Mouse (Mus musculus): ENCODE measurements around the gene Rad9a.

GRCm38 (mm10) chr19:4191528-4192250 is 9.8 kb downstream of the Rad9a start, which contains the start of gene Ppp1ca:
- TF ChIP-seq CTCF (IDR thresholded peaks at IDR 0.05; ENCODE audit: low read depth): peak; percentile 90
- no peak; the same call in 1 of the 2 replicates for TF ChIP-seq EP300 (IDR thresholded peaks at IDR 0.05; ENCODE audit: low read depth)
